Mouse (Mus musculus) thymus, adult 2 months (tissue): ENCODE results near the gene Wnk2. TPM values are rescaled to one million over a fixed set of nuclear protein-coding genes. Genes with fewer than 3 reads are reported as not detected.

Experiments used
- DNase-seq: peaks from one replicate; pipeline ENCODE4 v3.0.0; 2021
- H3K27ac ChIP-seq: fragments of 200-500 bp; 2 replicates; pipeline ENCODE4 v1.5.1; 2012; ENCODE audit warnings: low read length, control low read depth; ENCODE audit not compliant: control insufficient read depth, insufficient read depth
- H3K27me3 ChIP-seq: fragments of 200-500 bp; 2 replicates; pipeline ENCODE4 v1.6.1; 2012; ENCODE audit warnings: mild to moderate bottlenecking, low read length, moderate library complexity, mixed read lengths; ENCODE audit not compliant: control insufficient read depth, insufficient read depth
- H3K36me3 ChIP-seq: fragments of 200-500 bp; 2 replicates; pipeline ENCODE4 v1.6.1; 2012; ENCODE audit warnings: mild to moderate bottlenecking, low read length, moderate library complexity; ENCODE audit not compliant: control insufficient read depth, insufficient read depth
- H3K4me1 ChIP-seq: fragments of 200-500 bp; replicated peaks from 2 replicates; pipeline ENCODE4 v1.6.1; 2012; ENCODE audit warnings: low read length; ENCODE audit not compliant: control insufficient read depth, insufficient read depth
- H3K4me3 ChIP-seq: fragments of 200-500 bp; 2 replicates; pipeline ENCODE4 v1.5.1; 2012; ENCODE audit warnings: mild to moderate bottlenecking, low read length, control low read depth, moderate library complexity; ENCODE audit not compliant: control insufficient read depth, insufficient read depth
- CTCF ChIP-seq: fragments of 200-500 bp; IDR thresholded peaks from 2 replicates; pipeline ENCODE4 v1.5.1; 2012; ENCODE audit warnings: mild to moderate bottlenecking, control low read depth, low read length, moderate library complexity, borderline replicate concordance; ENCODE audit not compliant: control insufficient read depth, poor library complexity, insufficient read depth; ENCODE audit errors: extremely low read depth
- POLR2A ChIP-seq: fragments of 200-500 bp; IDR thresholded peaks from 2 replicates; pipeline ENCODE4 v1.6.1; 2012; ENCODE audit warnings: mild to moderate bottlenecking, low read length, control low read depth, moderate library complexity; ENCODE audit not compliant: control insufficient read depth, poor library complexity, insufficient read depth; ENCODE audit errors: extremely low read depth
- WGBS: fragments of 180-500 bp; shearing (Covaris S2); methylation state at CpG from one replicate; pipeline ENCODE4 v1.1.7; 2018; 5-methylcytosine and 5-hydroxymethylcytosine counted together
- polyA plus RNA-seq: library from polyadenylated mRNA; depleted of rRNA; stranded (reverse); fragments of >200 nt; gene quantifications from 2 replicates; pipeline ENCODE4 v1.2.3, GENCODE M21; 2012

The Wnk2 gene
- polyA plus RNA-seq, 1 experiment = 3.9 TPM

DNA sequence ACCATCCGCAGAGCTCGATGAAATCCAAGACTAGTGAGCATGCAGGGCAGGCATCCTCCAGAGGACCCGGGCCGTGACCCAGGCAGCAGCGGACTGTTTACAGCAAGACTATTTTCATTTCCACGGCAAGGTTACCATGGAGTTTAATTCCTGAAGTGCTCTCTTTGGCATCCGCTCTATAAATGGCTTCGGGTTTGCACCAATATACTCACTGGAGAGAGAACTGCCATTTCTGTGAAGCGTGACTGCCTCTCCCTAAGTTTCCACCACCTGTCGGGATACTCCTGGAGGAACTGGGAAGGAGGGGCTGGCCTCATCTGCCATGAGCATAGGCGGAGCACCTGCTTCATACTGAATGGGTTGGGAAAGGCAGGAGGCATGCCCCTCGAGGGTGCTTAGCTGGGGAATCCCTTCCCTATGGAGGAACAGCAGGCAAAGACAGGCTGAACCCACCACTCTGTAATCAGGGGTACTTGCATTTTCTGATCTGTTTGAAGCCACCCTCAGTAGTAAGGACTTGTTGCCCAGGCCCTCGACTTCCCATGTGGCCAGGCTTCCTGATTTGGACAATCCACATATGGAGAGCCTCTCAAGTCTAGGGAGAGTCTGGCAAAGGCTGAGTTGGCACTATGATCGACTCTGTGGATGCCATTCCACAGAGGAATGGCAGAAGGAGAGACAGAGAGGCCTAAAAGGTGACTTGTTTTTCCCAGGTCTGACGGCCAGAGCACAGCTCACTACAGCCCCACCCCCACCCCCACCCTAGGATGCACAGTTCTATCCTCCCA lies 19.8 kb downstream of the Wnk2 start:
- peaks cover 21% of the 10 kb centered on the region for H3K4me1 ChIP-seq
- no peak for DNase-seq
- no peaks in the 10 kb centered on the region for H3K36me3 ChIP-seq
- no peak overlapping the region for H3K4me3 ChIP-seq
- no peak for TF ChIP-seq CTCF
- no peak for TF ChIP-seq POLR2A
- WGBS = 86% methylated on average over 15 of the region's 15 CpGs
- no peaks in the 10 kb centered on the region for H3K27me3 ChIP-seq
- H3K27ac ChIP-seq = no peak overlapping the region

DNA sequence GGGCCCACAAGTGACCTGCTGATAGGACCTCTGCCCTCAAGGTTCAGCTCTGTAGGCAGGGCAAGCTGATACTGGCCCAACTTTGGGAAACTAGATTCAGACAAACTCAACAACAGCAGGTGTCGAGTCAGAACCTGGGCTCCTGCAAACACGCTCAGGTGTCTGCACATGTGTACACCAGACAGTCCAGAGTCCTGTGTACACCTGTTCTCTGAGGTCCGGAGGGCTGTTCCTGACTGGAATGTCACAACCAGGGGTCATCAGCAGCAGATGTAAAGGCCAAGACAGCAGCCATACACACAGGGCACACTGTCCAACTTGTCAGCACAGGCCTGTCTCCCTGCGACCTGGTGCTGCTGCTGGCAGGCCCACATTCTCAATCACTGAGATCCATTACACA lies 25.7 kb downstream of the Wnk2 start:
- DNase-seq = no peak
- WGBS = 93% methylated on average over 4 of the region's 4 CpGs
- H3K27ac ChIP-seq = no peak overlapping the region
- TF ChIP-seq POLR2A = no peak
- no peak for TF ChIP-seq CTCF
- no peaks in the 10 kb centered on the region for H3K4me1 ChIP-seq
- no peak overlapping the region for H3K4me3 ChIP-seq
- no peaks in the 10 kb centered on the region for H3K27me3 ChIP-seq
- H3K36me3 ChIP-seq = no peaks in the 10 kb centered on the region

DNA sequence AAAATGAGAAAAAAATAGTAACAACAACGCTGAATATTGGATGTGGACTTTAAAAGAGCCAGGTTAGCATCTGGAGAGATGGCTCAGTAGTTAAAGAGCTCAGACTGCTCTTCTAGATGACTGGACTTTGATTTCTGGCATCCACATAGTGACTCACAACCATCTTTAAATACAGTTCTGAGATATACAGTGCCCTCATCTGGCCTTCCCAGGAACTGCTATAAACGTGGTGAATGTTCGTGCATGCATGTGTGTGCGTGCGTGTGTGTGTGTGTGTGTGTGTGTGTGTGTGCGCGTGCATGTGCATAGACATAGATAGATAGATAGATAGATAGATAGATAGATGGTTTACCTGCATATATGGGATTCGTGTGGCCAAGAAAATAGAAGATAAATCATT lies 30.3 kb downstream of the Wnk2 start:
- Histone ChIP-seq H3K4me1 (no peaks in the 10 kb centered on the region), H3K4me3 (no peak overlapping the region), H3K27ac (no peak overlapping the region), H3K27me3 (no peaks in the 10 kb centered on the region), H3K36me3 (no peaks in the 10 kb centered on the region)
- 93% methylated on average over 8 of the region's 8 CpGs for WGBS
- DNase-seq = no peak
- no peak for TF ChIP-seq CTCF
- no peak for TF ChIP-seq POLR2A

DNA sequence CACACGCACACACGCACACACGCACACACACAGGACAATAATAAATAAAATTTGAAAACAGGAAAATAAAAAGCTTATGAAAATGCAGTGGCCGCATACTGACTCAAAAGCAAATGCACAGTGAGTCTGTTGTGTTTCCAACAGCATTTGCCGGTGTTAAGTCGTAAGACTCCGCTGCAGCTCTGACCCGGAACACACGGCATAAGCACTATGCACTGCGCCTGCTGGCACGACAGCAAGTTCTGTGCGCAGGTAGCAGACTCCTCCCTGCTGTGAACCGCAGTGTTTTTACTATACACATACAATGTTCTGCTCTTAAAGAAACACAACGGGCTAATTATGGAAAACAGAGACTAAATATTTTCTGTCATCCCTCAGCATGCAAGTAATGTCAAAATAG lies 32.9 kb downstream of the Wnk2 start:
- Histone ChIP-seq H3K27ac (no peak overlapping the region), H3K4me1 (no peaks in the 10 kb centered on the region), H3K4me3 (no peak overlapping the region), H3K27me3 (no peaks in the 10 kb centered on the region), H3K36me3 (no peaks in the 10 kb centered on the region)
- 96% methylated on average over 14 of the region's 14 CpGs for WGBS
- TF ChIP-seq CTCF = no peak
- no peak for TF ChIP-seq POLR2A
- DNase-seq = no peak

DNA sequence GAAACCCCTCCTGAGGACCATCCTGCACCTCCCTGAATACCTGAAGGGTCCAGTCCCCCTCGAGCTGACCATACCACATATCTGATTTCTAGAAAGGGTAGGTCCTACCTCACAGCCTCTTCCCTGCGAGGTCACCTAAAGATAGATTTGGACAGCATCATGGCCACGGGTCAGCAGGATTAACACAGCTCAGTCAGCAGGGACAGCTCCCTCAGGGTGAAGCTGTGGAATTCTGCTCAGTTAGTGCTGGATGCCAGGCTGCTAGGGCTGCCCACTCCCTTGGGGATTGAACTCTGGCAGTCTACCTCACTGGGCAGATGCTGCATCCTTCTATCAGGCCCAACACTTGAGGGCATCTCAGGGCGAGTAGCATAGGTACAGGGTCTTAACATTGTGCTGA lies 33.7 kb downstream of the Wnk2 start:
- no peak for TF ChIP-seq POLR2A
- TF ChIP-seq CTCF = no peak
- H3K4me3 ChIP-seq = no peak overlapping the region
- no peaks in the 10 kb centered on the region for H3K4me1 ChIP-seq
- no peaks in the 10 kb centered on the region for H3K27me3 ChIP-seq
- no peak overlapping the region for H3K27ac ChIP-seq
- WGBS = 79% methylated on average over 4 of the region's 4 CpGs
- H3K36me3 ChIP-seq = no peaks in the 10 kb centered on the region
- no peak for DNase-seq

DNA sequence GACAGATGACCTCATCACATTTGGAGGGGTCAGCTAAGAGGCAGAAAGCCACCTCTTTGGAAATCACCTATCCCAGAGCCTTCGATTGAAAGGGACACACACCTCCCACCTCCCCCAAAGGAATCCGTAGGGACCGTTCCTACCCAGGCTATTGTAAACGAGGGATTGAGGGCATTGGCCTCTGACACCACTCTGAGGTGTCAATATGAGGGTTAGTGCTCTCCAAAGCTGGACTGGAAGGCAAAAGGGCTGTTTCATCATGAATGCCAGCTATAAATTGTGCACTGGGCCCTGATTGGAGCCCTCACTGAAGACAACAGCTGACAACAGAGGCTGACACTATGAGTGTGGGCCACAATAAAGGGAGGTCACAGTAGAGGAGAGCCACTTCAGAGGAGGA lies 34.5 kb downstream of the Wnk2 start:
- 97% methylated on average over 4 of the region's 4 CpGs for WGBS
- no peaks in the 10 kb centered on the region for H3K36me3 ChIP-seq
- H3K4me3 ChIP-seq = no peak overlapping the region
- H3K27me3 ChIP-seq = no peaks in the 10 kb centered on the region
- no peaks in the 10 kb centered on the region for H3K4me1 ChIP-seq
- H3K27ac ChIP-seq = no peak overlapping the region
- no peak for TF ChIP-seq POLR2A
- TF ChIP-seq CTCF = no peak
- no peak for DNase-seq
